Mouse (Mus musculus): ENCODE results near the gene Sema3e. TPM values are rescaled to one million over a fixed set of nuclear protein-coding genes. Genes with fewer than 3 reads are reported as not detected.
A peak's percentile ranks its signal among the peaks of the same experiment; 100 is the strongest.

The Sema3e gene
- polyA plus RNA-seq, 1 experiment from 2014 or later, result 2.6 TPM

DNA sequence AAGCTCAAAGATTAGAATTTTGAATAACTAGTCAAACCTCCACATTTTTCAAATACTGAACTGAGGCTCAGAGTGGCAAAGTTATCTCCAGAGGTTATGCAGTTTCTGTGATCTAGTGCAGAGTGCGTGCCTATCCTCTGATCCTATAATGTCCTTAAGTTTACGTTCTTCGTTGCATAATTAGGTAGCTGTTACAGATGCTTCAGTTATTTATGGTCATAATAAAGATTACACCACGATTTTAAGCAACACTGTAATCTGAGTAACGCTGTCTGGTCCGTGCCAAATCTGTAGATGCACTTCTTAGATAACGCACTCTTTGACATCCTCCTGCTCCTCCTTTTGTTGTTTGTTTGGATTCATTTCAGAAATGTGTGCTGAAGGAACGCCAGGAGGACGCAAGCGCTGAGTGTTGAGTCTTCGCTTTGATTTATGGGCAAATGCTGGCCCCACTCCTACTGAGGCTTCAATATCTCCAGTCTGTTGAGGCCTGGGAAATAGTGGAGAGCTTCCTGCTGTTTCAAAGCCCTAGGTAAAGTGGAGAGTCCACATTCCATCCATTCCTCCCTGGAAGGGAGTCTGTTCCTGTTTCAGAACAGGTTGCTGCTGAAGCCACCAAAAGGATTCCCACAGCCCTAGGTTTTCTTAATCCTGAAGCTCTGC lies 32.2 kb upstream of the Sema3e start:
- Histone ChIP-seq H3K4me2 (ENCODE audit: low read depth) (no peak overlapping the region), H3K4me3 (ENCODE audit: low read depth, low read length) (no peak overlapping the region), H3K27ac (ENCODE audit: low read depth, low read length) (no peak overlapping the region), H3K27me3 (ENCODE audit: control insufficient read depth, insufficient read depth, low read length) (no peaks in the 10 kb centered on the region), H3K9me3 (ENCODE audit: control insufficient read depth, low read length) (no peaks in the 10 kb centered on the region), H3K4me1 (ENCODE audit: control insufficient read depth, insufficient read depth, low read length) (no peaks in the 10 kb centered on the region), H3K9ac (ENCODE audit: low read length) (no peak overlapping the region), H3K36me3 (ENCODE audit: control insufficient read depth, insufficient read depth, low read length) (no peaks in the 10 kb centered on the region)
- ATAC-seq (ENCODE audit: insufficient read depth, low FRiP score, low TSS enrichment), result no peak
- WGBS, result 59% methylated on average over 11 of the region's 11 CpGs
- DNase-seq (ENCODE audit: low spot score), result no peak

DNA sequence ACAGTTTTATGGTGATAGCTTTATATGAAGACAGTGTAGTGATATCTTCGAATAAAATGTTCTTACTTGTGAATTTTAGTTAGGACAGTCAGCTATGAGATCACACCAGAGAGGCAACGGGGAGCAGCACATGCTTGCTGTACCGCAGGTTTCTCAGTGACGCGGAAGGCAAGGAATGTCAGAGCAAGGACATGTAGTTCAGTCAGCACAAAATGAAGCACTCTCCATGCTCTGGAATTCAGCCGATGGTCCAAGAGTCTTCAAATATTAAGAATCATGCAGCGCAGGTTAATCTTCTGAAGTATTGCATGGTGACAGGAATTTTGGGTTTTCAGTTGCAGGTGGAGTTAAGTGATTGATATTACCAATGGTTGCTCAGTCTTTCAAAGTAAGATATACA lies 3.3 kb downstream of the Sema3e start:
- H3K27ac ChIP-seq (ENCODE audit: low read depth, low read length), result no peak overlapping the region
- 86% methylated on average over 7 of the region's 7 CpGs for WGBS
- H3K9ac ChIP-seq (ENCODE audit: low read length), result no peak overlapping the region
- no peak overlapping the region for H3K4me3 ChIP-seq (ENCODE audit: low read depth, low read length)
- H3K27me3 ChIP-seq (ENCODE audit: control insufficient read depth, insufficient read depth, low read length), result no peaks in the 10 kb centered on the region
- no peak overlapping the region for H3K4me2 ChIP-seq (ENCODE audit: low read depth)
- ATAC-seq (ENCODE audit: insufficient read depth, low FRiP score, low TSS enrichment), result no peak
- no peaks in the 10 kb centered on the region for H3K4me1 ChIP-seq (ENCODE audit: control insufficient read depth, insufficient read depth, low read length)
- no peaks in the 10 kb centered on the region for H3K9me3 ChIP-seq (ENCODE audit: control insufficient read depth, low read length)
- no peaks in the 10 kb centered on the region for H3K36me3 ChIP-seq (ENCODE audit: control insufficient read depth, insufficient read depth, low read length)
- DNase-seq (ENCODE audit: low spot score), result no peak

DNA sequence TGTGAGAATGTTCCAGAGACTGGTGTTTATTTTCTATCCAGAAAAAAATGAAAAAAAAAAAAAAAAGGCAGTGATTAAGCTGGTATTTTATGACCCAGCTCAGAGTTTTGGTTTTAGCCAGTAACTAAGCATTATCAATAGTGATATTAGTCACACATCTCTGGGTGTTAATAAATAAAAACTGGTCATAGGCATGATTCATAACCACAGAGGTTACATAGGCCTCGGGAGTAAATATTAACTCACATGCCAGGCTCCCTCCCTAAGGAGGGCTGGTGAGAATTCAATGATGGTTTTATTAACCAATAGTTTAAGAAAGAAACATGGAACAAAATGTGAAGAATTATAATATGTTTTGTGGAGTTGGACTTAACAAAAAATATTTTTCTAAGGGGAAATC lies 5.7 kb downstream of the Sema3e start:
- ATAC-seq (ENCODE audit: insufficient read depth, low FRiP score, low TSS enrichment) (no peak), DNase-seq (ENCODE audit: low spot score) (no peak)
- Histone ChIP-seq H3K27ac (ENCODE audit: low read depth, low read length) (no peak overlapping the region), H3K36me3 (ENCODE audit: control insufficient read depth, insufficient read depth, low read length) (no peaks in the 10 kb centered on the region), H3K9ac (ENCODE audit: low read length) (no peak overlapping the region), H3K27me3 (ENCODE audit: control insufficient read depth, insufficient read depth, low read length) (no peaks in the 10 kb centered on the region), H3K4me1 (ENCODE audit: control insufficient read depth, insufficient read depth, low read length) (no peaks in the 10 kb centered on the region), H3K9me3 (ENCODE audit: control insufficient read depth, low read length) (no peaks in the 10 kb centered on the region), H3K4me3 (ENCODE audit: low read depth, low read length) (no peak overlapping the region), H3K4me2 (ENCODE audit: low read depth) (no peak overlapping the region)
- WGBS, result 77% methylated on average over 1 of the region's 1 CpGs

- no peak overlapping the region for H3K4me2 ChIP-seq (ENCODE audit: low read depth)
- no peaks in the 10 kb centered on the region for H3K27me3 ChIP-seq (ENCODE audit: control insufficient read depth, insufficient read depth, low read length)
- no peak overlapping the region for H3K9ac ChIP-seq (ENCODE audit: low read length)
- ATAC-seq (ENCODE audit: insufficient read depth, low FRiP score, low TSS enrichment) (no peak), DNase-seq (ENCODE audit: low spot score) (no peak)
- no peaks in the 10 kb centered on the region for H3K9me3 ChIP-seq (ENCODE audit: control insufficient read depth, low read length)
- H3K4me3 ChIP-seq (ENCODE audit: low read depth, low read length), result no peak overlapping the region
- no peaks in the 10 kb centered on the region for H3K36me3 ChIP-seq (ENCODE audit: control insufficient read depth, insufficient read depth, low read length)
- H3K27ac ChIP-seq (ENCODE audit: low read depth, low read length), result no peak overlapping the region
- WGBS, result 12% methylated on average over 4 of the region's 4 CpGs
- H3K4me1 ChIP-seq (ENCODE audit: control insufficient read depth, insufficient read depth, low read length), result no peaks in the 10 kb centered on the region
Measured at GRCm38 (mm10) chr5:14032056-14032455, 7.0 kb downstream of the Sema3e start.

DNA sequence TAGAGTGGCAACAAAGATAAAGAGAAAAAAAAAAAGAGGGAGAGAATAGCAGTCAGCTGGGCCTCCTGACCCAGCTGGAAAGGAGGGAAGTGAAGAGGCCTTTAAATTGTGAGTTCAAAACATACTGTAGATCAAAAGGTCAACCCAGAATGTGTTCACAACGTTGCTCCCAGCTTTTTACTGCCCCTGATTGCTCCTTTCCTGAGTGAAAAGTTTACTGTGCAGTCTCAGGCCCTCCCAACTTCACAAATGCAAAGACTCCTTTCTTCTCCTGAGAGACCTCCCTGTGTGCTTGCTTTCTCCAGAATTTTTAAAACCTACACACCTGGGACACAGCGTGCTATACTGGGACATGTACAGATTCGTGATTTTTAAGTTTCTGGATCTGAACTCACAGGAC lies 8.2 kb downstream of the Sema3e start:
- ATAC-seq (ENCODE audit: insufficient read depth, low FRiP score, low TSS enrichment), result no peak

GRCm38 (mm10) chr5:14038813-14039496 lies 13.9 kb downstream of the Sema3e start:
- no peaks in the 10 kb centered on the region for H3K27me3 ChIP-seq (ENCODE audit: control insufficient read depth, insufficient read depth, low read length)
- H3K4me3 ChIP-seq (ENCODE audit: low read depth, low read length), result no peak overlapping the region
- no peak overlapping the region for H3K9ac ChIP-seq (ENCODE audit: low read length)
- H3K4me1 ChIP-seq (ENCODE audit: control insufficient read depth, insufficient read depth, low read length), result peaks cover 5% of the 10 kb centered on the region; the same call in 1 of the 2 replicates
- WGBS, result 11% methylated on average over 9 of the region's 9 CpGs
- ATAC-seq (ENCODE audit: insufficient read depth, low FRiP score, low TSS enrichment) (peak; percentile 77), DNase-seq (ENCODE audit: low spot score) (peak; percentile 55)
- no peak overlapping the region for H3K4me2 ChIP-seq (ENCODE audit: low read depth)
- H3K9me3 ChIP-seq (ENCODE audit: control insufficient read depth, low read length), result no peaks in the 10 kb centered on the region
- H3K36me3 ChIP-seq (ENCODE audit: control insufficient read depth, insufficient read depth, low read length), result no peaks in the 10 kb centered on the region
- no peak overlapping the region for H3K27ac ChIP-seq (ENCODE audit: low read depth, low read length)

More for the DNA sequence above, 8.2 kb downstream of the Sema3e start:
- Histone ChIP-seq H3K9me3 (ENCODE audit: control insufficient read depth, low read length) (no peaks in the 10 kb centered on the region), H3K4me3 (ENCODE audit: low read depth, low read length) (no peak overlapping the region), H3K27ac (ENCODE audit: low read depth, low read length) (no peak overlapping the region), H3K27me3 (ENCODE audit: control insufficient read depth, insufficient read depth, low read length) (no peaks in the 10 kb centered on the region), H3K4me2 (ENCODE audit: low read depth) (no peak overlapping the region), H3K9ac (ENCODE audit: low read length) (no peak overlapping the region), H3K36me3 (ENCODE audit: control insufficient read depth, insufficient read depth, low read length) (no peaks in the 10 kb centered on the region), H3K4me1 (ENCODE audit: control insufficient read depth, insufficient read depth, low read length) (no peaks in the 10 kb centered on the region)
- WGBS, result 6% methylated on average over 3 of the region's 3 CpGs
- no peak for DNase-seq (ENCODE audit: low spot score)

- no peaks in the 10 kb centered on the region for H3K36me3 ChIP-seq (ENCODE audit: control insufficient read depth, insufficient read depth, low read length)
- no peak overlapping the region for H3K27ac ChIP-seq (ENCODE audit: low read depth, low read length)
- H3K4me2 ChIP-seq (ENCODE audit: low read depth), result no peak overlapping the region
- peaks cover 5% of the 10 kb centered on the region; the same call in 1 of the 2 replicates for H3K4me1 ChIP-seq (ENCODE audit: control insufficient read depth, insufficient read depth, low read length)
- H3K9ac ChIP-seq (ENCODE audit: low read length), result no peak overlapping the region
- DNase-seq (ENCODE audit: low spot score) (no peak), ATAC-seq (ENCODE audit: insufficient read depth, low FRiP score, low TSS enrichment) (no peak)
- no peak overlapping the region for H3K4me3 ChIP-seq (ENCODE audit: low read depth, low read length)
- H3K9me3 ChIP-seq (ENCODE audit: control insufficient read depth, low read length), result no peaks in the 10 kb centered on the region
- WGBS, result 13% methylated on average over 4 of the region's 4 CpGs
- no peaks in the 10 kb centered on the region for H3K27me3 ChIP-seq (ENCODE audit: control insufficient read depth, insufficient read depth, low read length)
Measured at GRCm38 (mm10) chr5:14040208-14040607, 15.1 kb downstream of the Sema3e start.

DNA sequence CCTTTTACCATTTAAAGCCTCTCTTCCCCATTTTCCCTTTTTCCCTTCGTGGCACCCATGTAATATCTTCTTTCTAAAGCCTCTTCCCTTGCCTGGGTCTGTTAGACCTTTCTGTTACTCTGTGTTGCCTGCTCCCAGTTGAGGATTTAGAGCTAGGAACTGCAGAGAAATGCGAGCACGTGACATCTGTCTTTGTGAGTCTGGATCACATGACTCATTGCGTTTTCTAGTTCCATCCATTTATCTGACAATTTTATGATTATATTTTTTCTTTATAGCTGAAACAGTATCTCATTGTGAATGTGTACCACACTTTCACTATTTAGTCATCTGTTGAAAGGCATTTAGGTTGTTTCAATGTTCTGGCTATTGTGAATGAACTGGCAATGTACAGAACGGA lies 18.0 kb downstream of the Sema3e start:
- ATAC-seq (ENCODE audit: insufficient read depth, low FRiP score, low TSS enrichment), result no peak

DNA sequence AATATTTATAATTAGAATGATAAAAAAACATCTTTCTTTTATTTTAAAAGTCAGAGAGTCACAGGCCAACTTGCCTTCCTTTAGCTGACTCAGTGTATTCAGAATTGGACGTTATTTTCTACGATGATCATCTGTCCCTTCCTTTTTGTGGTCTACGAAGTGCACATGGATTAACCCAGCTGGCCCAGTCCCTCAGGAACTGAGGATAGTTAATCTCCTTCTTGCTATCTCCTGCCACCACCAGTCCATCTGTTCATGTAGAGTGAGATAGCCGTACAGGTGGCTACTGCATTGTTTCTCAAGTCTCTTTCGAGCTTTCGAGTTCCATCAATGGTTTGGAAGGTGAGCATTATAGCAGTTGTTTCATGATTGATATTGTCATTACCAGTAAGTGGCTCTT lies 18.9 kb downstream of the Sema3e start:
- Histone ChIP-seq H3K27ac (ENCODE audit: low read depth, low read length) (no peak overlapping the region), H3K36me3 (ENCODE audit: control insufficient read depth, insufficient read depth, low read length) (no peaks in the 10 kb centered on the region), H3K27me3 (ENCODE audit: control insufficient read depth, insufficient read depth, low read length) (no peaks in the 10 kb centered on the region), H3K4me1 (ENCODE audit: control insufficient read depth, insufficient read depth, low read length) (peaks cover 5% of the 10 kb centered on the region; the same call in 1 of the 2 replicates), H3K9me3 (ENCODE audit: control insufficient read depth, low read length) (no peaks in the 10 kb centered on the region), H3K4me2 (ENCODE audit: low read depth) (no peak overlapping the region), H3K4me3 (ENCODE audit: low read depth, low read length) (no peak overlapping the region), H3K9ac (ENCODE audit: low read length) (no peak overlapping the region)
- WGBS, result 86% methylated on average over 6 of the region's 6 CpGs
- DNase-seq (ENCODE audit: low spot score) (no peak), ATAC-seq (ENCODE audit: insufficient read depth, low FRiP score, low TSS enrichment) (no peak)

More for the DNA sequence above, 18.0 kb downstream of the Sema3e start:
- no peak overlapping the region for H3K4me3 ChIP-seq (ENCODE audit: low read depth, low read length)
- H3K4me2 ChIP-seq (ENCODE audit: low read depth), result no peak overlapping the region
- H3K9me3 ChIP-seq (ENCODE audit: control insufficient read depth, low read length), result no peaks in the 10 kb centered on the region
- H3K27ac ChIP-seq (ENCODE audit: low read depth, low read length), result no peak overlapping the region
- no peaks in the 10 kb centered on the region for H3K36me3 ChIP-seq (ENCODE audit: control insufficient read depth, insufficient read depth, low read length)
- WGBS, result 78% methylated on average over 5 of the region's 5 CpGs
- no peaks in the 10 kb centered on the region for H3K27me3 ChIP-seq (ENCODE audit: control insufficient read depth, insufficient read depth, low read length)
- no peak overlapping the region for H3K9ac ChIP-seq (ENCODE audit: low read length)
- no peak for DNase-seq (ENCODE audit: low spot score)
- peaks cover 5% of the 10 kb centered on the region; the same call in 1 of the 2 replicates for H3K4me1 ChIP-seq (ENCODE audit: control insufficient read depth, insufficient read depth, low read length)
